Mouse (Mus musculus) cerebral cortex, adult 2 months (tissue): Measurements from ENCODE around the gene Zic3.

Experiments
- WGBS: fragments of 180-500 bp; shearing (Covaris S2); methylation state at CpG from one replicate; pipeline ENCODE4 v1.1.7; 2018; 5-methylcytosine and 5-hydroxymethylcytosine counted together

Gene Zic3

DNA sequence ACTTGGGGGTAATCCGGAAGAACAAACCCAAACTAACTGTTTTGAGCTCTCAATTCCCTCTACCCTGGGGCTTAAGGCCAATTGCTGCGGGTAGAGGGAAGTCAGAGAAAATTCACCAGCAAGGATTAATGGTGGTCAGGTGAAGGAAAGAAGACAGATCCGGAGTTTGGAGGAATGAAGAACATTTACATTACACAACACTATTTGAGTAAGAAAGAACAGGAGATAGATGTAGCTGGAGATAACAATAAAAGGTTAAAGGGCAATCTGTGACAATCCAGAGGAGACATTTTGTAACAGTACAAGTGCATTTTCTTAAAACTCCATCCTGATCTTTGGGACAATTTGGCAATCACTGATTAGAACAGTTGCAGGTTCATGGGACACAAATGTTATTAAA is 19.4 kb downstream of the Zic3 start:
- WGBS, result 83% methylated on average over 3 of the region's 3 CpGs

DNA sequence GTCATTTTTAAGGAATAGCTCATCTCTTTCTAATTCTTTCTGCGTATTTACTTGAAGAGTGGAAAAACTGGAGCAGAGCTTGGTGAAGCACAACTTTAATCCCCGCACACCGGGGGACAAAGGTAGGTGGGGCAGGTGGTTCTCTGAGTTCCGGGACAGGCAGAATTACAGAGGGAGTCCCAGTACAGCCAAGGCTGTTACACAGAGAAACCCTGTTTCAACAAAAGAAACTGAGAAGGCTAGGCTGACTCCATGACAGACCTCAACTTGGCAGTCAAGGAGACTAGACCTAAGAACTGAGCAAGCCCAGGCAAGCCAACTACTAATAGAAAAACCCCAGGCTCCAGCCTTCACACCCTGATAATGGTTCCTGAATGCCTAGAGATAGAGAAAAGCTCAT is 20.0 kb downstream of the Zic3 start:
- 89% methylated on average over 4 of the region's 4 CpGs for WGBS
